Mouse (Mus musculus) midbrain, embryonic 10.5 days (tissue): ENCODE data around the gene Porcn. TPM values are rescaled to one million over a fixed set of nuclear protein-coding genes. Genes with fewer than 3 reads are reported as not detected.

Experiments used
- DNase-seq: peaks from one replicate; pipeline ENCODE4 v3.0.0-alpha.2; 2017; ENCODE audit warnings: low spot score
- H3K27ac ChIP-seq: fragments of 300-500 bp; sonication (generic); replicated peaks from 2 replicates; pipeline ENCODE4 v1.5.1; 2016; ENCODE audit warnings: mild to moderate bottlenecking
- H3K27me3 ChIP-seq: fragments of 300-500 bp; sonication (generic); 2 replicates; pipeline ENCODE4 v1.6.1; 2016; ENCODE audit warnings: low read depth, mild to moderate bottlenecking; ENCODE audit not compliant: poor library complexity, severe bottlenecking
- H3K36me3 ChIP-seq: fragments of 300-500 bp; sonication (generic); 2 replicates; pipeline ENCODE4 v1.6.1; 2016; ENCODE audit warnings: mild to moderate bottlenecking, moderate library complexity
- H3K4me1 ChIP-seq: fragments of 300-500 bp; sonication (generic); 2 replicates; pipeline ENCODE4 v1.6.1; 2016
- H3K4me3 ChIP-seq: fragments of 300-500 bp; sonication (generic); 2 replicates; pipeline ENCODE4 v1.5.1; 2016; ENCODE audit warnings: mild to moderate bottlenecking, moderate library complexity
- H3K9me3 ChIP-seq: fragments of 300-500 bp; sonication (generic); replicated peaks from 2 replicates; pipeline ENCODE4 v1.6.1; 2016; ENCODE audit warnings: mild to moderate bottlenecking
- WGBS: fragments of 180-500 bp; shearing (Covaris S2); methylation state at CpG from one replicate; pipeline ENCODE4 v1.1.7; 2016; 5-methylcytosine and 5-hydroxymethylcytosine counted together
- polyA plus RNA-seq: library from polyadenylated mRNA; unstranded; fragments of >200 nt; fragmentation: Nextera tagmentation; extraction: Ambion mirVana; gene quantifications from 2 replicates; pipeline ENCODE4 v1.2.1, GENCODE M21; 2016

Porcn gene
- 12.2 and 17.2 TPM in 2 replicates for polyA plus RNA-seq

DNA sequence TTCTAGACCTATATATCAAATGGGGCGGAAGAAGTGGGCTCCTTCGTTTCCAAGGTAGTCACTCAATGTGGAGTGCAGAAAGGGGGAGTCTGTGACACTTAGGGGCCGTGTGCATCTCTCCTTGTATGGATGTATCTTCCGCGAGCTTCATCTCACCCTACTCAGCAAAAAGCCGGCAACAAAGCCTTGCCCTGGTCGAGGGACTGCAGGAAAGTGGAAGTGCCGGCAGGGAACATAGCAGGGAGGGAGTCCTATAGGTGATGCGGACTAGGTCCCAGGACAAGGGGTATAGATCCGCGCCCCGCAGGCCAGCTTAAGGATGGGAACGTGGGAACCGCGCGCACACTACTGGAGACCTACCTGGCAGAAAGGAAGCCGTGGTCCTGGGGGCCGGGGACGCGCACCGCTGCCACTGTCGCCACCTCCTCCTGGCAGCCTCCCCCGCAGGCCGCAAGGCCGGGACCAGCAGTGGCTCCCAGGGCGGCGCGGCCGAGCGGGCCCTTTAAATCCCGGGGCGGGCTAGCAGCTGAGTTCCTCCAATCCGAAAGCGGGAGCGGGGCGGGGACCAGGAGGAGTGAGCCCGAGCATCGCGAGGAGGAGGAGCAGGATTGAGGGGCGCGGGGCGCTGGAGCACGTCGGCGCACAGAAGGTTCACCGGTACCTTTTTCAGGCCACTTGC is at the start of gene Porcn:
Porcn (minus strand) TSS at position 511 of the 679 bp plus-strand sequence.
- Histone ChIP-seq H3K27me3 (peaks cover 5% of the 10 kb centered on the region; the same call in 1 of the 2 replicates), H3K4me3 (peak within 1 kb of the TSS; percentile 61), H3K4me1 (peaks cover 5% of the 10 kb centered on the region), H3K36me3 (no peaks in the 10 kb centered on the region), H3K9me3 (peaks cover 17% of the 10 kb centered on the region), H3K27ac (peak within 1 kb of the TSS; percentile 75)
- peak; percentile 83 for DNase-seq
- 16% methylated on average over 43 of the region's 46 CpGs for WGBS

DNA sequence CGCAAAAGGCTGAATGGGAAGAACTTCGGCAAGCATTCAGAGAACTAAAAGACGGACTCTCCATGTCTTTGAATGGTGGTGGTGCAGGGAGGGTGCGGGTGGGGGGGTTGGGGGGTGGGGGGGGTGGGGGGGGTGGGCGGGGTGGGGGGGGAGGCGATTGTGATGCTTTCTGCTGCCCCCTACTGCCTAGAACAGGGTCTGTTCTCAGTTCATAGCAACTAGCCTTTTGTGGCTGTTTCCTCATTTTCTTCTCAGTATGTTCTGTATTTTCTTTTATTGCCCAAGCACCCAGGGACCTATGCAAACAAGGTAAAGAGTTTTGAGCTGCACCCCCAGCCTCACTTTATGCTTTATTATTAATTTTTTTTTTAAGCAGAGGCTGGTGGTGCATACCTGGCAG is 49.5 kb upstream of the Porcn start:
- DNase-seq: no peak
- 34% methylated on average over 4 of the region's 6 CpGs for WGBS
- no peak overlapping the region for H3K4me3 ChIP-seq
- no peaks in the 10 kb centered on the region for H3K36me3 ChIP-seq
- 0 out of 2 replicates have a peak, but pooled peaks cover 3% of the 10 kb centered on the region for H3K9me3 ChIP-seq
- H3K4me1 ChIP-seq: peaks cover 7% of the 10 kb centered on the region; the same call in 1 of the 2 replicates
- H3K27me3 ChIP-seq: no peaks in the 10 kb centered on the region
- no peak overlapping the region for H3K27ac ChIP-seq

DNA sequence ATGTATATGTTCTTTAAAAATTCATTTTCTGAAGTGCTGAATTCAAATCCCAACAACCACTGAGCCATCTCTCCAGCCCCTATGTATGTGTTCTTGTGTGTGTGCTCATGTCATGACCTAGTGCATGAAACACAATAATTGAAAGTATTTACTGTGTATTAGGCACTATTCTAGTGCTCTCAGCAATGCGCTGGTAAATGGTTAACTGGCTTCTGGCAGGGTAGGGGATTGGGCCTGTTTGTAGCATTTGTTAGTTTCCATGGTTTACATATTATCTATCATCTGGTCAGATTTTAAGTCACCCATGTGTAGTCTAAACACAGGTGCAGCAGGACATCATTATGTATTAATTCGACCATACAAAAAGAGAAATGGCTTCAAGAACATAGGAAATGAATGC is 47.4 kb upstream of the Porcn start:
- 87% methylated on average over 2 of the region's 2 CpGs for WGBS
- no peak for DNase-seq
- no peak overlapping the region for H3K4me3 ChIP-seq
- H3K27ac ChIP-seq: no peak overlapping the region
- peaks cover 6% of the 10 kb centered on the region; the same call in 1 of the 2 replicates for H3K36me3 ChIP-seq
- no peaks in the 10 kb centered on the region for H3K27me3 ChIP-seq
- peaks cover 7% of the 10 kb centered on the region; the same call in 1 of the 2 replicates for H3K4me1 ChIP-seq
- H3K9me3 ChIP-seq: peaks cover 3% of the 10 kb centered on the region; the same call in 1 of the 2 replicates

DNA sequence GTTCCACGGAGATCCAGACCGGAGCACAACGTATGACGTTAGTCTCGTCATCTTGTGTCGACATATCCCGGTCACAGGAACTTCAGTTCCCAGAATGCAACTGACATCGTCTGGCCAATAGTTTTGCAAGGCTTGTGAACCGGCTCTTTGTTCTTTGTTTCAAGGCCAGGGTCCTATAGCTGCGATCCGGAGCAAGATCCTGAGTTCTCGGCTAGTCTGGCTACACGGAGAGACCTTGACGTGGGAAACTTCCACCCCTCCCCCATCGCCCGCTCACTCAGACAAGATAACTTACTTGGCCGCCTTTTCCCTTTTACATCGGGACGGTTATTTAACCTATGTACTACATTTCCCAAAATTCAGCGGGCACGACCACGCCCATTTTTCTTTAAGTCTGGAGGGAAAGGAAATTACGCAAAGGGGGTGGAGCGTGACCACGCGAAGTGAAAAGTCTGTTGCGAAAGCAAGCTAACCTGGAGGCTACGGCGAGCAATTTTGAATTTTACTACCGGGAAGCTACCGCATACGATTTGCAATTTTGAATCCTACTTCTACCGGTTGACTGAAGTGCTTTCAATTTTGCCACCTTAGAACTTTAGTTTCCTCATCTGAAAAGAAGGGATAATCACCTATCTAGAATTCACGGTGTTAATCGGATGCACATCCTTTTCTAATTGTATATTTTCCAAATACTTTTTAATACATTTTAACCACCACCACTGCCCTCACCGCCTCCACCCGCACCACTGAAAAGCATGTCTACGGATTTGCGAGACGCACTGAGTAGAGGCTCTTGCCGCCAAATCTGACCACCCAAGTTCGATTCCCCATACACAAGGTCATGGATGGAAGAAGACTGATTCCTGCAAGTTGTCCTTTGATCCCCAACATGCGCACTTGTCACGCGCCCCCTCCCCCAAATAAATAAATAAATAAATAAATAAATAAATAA is 46.3 kb upstream of the Porcn start, which contains the start of gene Ftsj1:
Ftsj1 (minus strand) TSS at position 73 of the 952 bp plus-strand sequence.
- 15% methylated on average over 45 of the region's 45 CpGs for WGBS
- Histone ChIP-seq H3K27me3 (no peaks in the 10 kb centered on the region), H3K36me3 (peaks cover 6% of the 10 kb centered on the region; the same call in 1 of the 2 replicates), H3K4me3 (peak within 1 kb of the TSS; percentile 63), H3K27ac (peak within 1 kb of the TSS; percentile 90), H3K9me3 (no peaks in the 10 kb centered on the region; the same call in 1 of the 2 replicates), H3K4me1 (peaks cover 7% of the 10 kb centered on the region; the same call in 1 of the 2 replicates)
- DNase-seq: peak; percentile 76

DNA sequence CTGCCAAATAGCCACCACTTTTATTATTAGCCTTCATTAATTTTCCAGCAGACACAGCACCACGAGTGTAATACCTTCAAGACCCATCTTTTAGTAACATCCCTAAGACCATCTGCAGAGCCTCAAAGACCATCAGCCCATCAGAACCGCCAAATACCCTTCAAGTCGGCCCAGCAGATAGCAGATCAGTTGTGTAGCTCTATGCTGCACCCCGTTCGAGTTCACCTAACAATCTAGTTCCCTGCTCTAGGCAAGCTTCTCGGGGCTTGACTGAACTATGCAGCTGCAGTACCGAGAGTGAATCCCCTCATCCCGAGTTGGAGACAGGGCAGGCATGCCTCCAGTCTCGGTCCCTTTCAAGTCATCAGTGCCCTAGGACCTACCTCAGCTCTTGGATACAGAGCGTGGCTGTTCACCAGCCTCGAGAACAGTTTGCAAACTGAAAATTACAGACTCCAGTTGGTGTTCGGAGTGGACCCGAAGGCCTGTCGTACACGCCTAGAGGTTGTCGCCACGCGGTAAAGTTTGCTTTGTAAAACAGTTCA is 45.5 kb upstream of the Porcn start:
- Histone ChIP-seq H3K4me1 (peaks cover 7% of the 10 kb centered on the region; the same call in 1 of the 2 replicates), H3K36me3 (peaks cover 6% of the 10 kb centered on the region; the same call in 1 of the 2 replicates), H3K27me3 (no peaks in the 10 kb centered on the region), H3K27ac (peak overlapping the region; percentile 90), H3K4me3 (peak overlapping the region; percentile 63), H3K9me3 (no peaks in the 10 kb centered on the region; the same call in 1 of the 2 replicates)
- DNase-seq: no peak
- 21% methylated on average over 18 of the region's 18 CpGs for WGBS

DNA sequence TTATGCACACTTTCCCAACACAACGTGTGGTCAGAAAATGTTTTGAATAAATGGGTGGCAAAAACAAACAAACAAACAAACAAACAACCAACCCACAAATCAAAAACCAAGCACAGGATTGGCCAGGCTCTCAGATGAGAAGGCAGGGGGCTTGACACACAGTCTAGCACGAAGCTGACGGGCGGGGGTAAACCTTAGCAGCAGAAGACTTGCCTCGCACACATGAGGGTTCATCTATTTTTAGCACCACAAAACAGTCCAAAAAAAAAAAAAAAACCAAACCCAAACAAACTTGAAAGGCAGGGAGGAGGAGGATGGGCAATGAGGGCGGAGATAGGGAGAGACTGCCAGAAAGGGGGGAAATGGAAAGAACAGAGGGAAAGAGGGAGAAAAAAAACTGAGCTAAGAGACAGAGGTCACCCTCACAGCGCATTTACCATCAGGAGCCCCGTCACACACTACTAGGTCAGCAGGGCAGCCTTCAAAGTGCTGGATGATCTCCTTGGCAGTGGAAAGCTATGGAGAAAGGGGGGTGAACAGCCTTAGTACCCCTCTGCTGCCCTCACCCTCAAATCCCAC is 42.3 kb upstream of the Porcn start:
- Histone ChIP-seq H3K4me3 (no peak overlapping the region), H3K27me3 (no peaks in the 10 kb centered on the region), H3K9me3 (peaks cover 8% of the 10 kb centered on the region; the same call in 1 of the 2 replicates), H3K4me1 (peaks cover 7% of the 10 kb centered on the region; the same call in 1 of the 2 replicates), H3K36me3 (peaks cover 17% of the 10 kb centered on the region), H3K27ac (no peak overlapping the region)
- 87% methylated on average over 8 of the region's 8 CpGs for whole genome bisulfite sequencing
- no peak for DNase-seq

DNA sequence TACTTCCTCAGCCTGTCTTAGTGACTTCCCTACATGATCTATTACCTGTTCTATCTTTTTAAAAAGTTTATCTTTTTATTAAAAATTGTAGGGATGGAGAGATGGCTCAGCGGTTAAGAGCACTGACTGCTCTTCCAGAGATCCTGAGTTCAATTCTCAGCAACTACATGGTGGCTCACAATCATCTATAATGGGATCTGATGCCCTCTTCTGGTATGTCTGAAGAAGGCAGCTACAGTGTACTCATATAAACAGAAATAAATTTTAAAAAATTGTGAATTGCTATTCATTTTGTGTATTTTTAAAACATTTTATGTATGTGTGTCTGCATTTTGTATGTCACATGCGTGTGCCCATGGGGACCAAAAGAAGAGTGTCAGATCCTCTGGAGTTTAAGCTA is 41.4 kb upstream of the Porcn start:
- 68% methylated on average over 2 of the region's 2 CpGs for WGBS
- Histone ChIP-seq H3K27me3 (no peaks in the 10 kb centered on the region), H3K27ac (no peak overlapping the region), H3K4me1 (peaks cover 7% of the 10 kb centered on the region; the same call in 1 of the 2 replicates), H3K9me3 (peaks cover 8% of the 10 kb centered on the region; the same call in 1 of the 2 replicates), H3K4me3 (no peak overlapping the region), H3K36me3 (peaks cover 17% of the 10 kb centered on the region)
- no peak for DNase-seq

DNA sequence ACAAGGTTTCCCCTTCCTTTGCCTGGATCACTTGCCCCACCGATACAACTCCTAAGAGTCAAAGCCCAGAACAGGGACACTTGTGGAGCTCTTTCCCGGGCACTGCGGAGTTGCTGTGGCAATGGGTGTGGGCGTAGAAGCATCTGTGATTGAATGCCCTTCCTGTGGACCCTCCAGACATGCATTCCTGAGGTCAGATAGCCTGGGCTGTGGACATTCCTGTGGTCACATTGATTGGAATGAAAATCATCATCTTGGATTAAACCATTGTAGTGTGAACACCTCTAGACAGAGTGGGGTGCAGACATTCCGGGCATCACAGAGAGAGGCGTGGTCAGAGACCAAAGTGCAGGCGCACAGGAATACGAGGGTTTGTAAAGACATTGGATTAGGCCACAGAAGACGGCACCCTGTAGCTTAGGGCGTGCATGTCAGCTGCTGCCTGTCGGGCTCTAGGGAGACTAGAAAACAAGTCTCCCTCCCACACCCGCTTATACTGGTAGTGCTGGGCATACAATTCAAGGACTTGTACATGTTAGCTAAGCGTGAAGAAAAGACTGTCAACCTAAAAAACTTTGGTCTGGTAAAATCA is 32.6 kb upstream of the Porcn start:
- H3K36me3 ChIP-seq: peaks cover 7% of the 10 kb centered on the region; the same call in 1 of the 2 replicates
- no peaks in the 10 kb centered on the region for H3K9me3 ChIP-seq
- DNase-seq: no peak
- WGBS: 76% methylated on average over 13 of the region's 13 CpGs
- H3K4me3 ChIP-seq: no peak overlapping the region
- H3K27me3 ChIP-seq: no peaks in the 10 kb centered on the region
- no peak overlapping the region for H3K27ac ChIP-seq
- no peaks in the 10 kb centered on the region for H3K4me1 ChIP-seq

DNA sequence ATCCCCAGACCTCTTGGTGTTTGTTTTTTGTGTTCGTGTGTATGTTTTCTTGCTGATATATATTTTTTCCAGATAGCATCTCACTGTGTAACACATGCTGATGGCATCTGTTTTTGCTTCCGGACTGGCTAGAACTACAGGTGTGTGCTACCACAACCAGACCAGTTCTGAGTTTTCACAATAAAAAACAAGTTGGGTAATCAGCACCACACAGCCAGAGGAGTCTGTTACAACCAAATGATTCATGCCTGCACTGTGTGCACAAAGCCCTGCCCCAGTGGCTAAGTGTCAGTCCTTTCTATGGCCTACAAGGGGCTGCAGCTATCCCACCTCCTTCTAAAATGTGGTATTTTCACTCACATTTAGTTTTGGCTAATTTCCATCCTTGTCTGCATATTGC is 30.4 kb upstream of the Porcn start:
- DNase-seq: no peak
- Histone ChIP-seq H3K36me3 (peaks cover 4% of the 10 kb centered on the region; the same call in 1 of the 2 replicates), H3K27ac (no peak overlapping the region), H3K9me3 (no peaks in the 10 kb centered on the region; the same call in 1 of the 2 replicates), H3K4me3 (no peak overlapping the region), H3K27me3 (no peaks in the 10 kb centered on the region), H3K4me1 (no peaks in the 10 kb centered on the region)
- WGBS: 96% methylated on average over 2 of the region's 2 CpGs

DNA sequence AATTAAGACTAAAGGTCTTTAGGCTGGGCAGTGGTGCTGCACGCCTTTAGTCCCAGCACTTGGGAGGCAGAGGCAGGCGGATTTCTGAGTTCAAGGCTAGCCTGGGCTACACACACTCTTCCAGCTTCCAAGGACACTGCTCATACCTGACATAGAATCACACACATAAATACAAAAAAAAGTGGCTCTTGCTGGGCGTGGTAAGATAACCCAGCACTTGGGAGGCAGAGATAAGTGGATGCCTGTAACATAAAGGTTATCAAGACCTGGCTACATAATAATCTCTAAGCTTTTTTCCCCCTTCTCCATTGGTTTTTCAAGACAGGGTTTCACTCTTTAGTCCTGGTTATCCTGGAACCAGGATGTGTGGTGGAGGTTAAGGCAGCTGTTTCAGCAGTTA is 27.3 kb upstream of the Porcn start:
- Histone ChIP-seq H3K27ac (no peak overlapping the region), H3K4me3 (no peak overlapping the region), H3K27me3 (no peaks in the 10 kb centered on the region), H3K36me3 (no peaks in the 10 kb centered on the region), H3K9me3 (no peaks in the 10 kb centered on the region; the same call in 1 of the 2 replicates), H3K4me1 (no peaks in the 10 kb centered on the region)
- WGBS: 76% methylated on average over 3 of the region's 3 CpGs
- no peak for DNase-seq

DNA sequence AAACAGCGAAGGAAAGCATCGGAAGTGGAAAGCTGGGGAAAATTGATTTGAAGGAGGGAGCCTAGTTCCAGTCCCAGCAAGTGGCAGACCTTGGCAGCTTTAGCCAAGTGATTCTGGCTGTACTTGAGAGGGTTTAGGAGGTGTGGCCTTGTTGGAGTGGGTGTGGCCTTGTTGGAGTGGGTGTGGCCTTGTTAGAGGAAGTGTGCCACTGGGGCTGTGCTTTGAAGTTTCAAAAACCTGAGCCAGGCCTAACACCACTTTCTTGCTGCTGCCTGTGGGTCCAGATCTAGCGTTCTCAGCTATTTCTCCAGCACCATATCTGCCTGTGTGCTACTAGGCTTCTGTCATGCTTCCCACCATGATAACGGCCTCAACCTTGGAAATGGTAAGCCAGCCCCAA is 23.9 kb upstream of the Porcn start:
- Histone ChIP-seq H3K4me1 (no peaks in the 10 kb centered on the region), H3K4me3 (no peak overlapping the region), H3K36me3 (no peaks in the 10 kb centered on the region), H3K27ac (no peak overlapping the region), H3K27me3 (no peaks in the 10 kb centered on the region), H3K9me3 (no peaks in the 10 kb centered on the region; the same call in 1 of the 2 replicates)
- no peak for DNase-seq
- WGBS: 82% methylated on average over 4 of the region's 4 CpGs
